Mouse (Mus musculus): ENCODE measurements around the gene Prkab2. TPM values are rescaled to one million over a fixed set of nuclear protein-coding genes. Genes with fewer than 3 reads are reported as not detected.

Prkab2 gene
- polyA plus RNA-seq, 1 experiment from 2014 or later, result 15.4 TPM

GRCm38 (mm10) chr3:97710881-97711280 lies 52.9 kb downstream of the Prkab2 start:
- Histone ChIP-seq H3K4me1 (ENCODE audit: control insufficient read depth, insufficient read depth, low read length) (no peaks in the 10 kb centered on the region), H3K4me2 (ENCODE audit: low read depth, low read length) (no peak overlapping the region), H3K9me3 (replicated peaks; ENCODE audit: control insufficient read depth, low read length) (no peaks in the 10 kb centered on the region), H3K9ac (ENCODE audit: low read length) (no peak overlapping the region), H3K4me3 (ENCODE audit: low read length) (no peak overlapping the region), H3K27me3 (ENCODE audit: control insufficient read depth, insufficient read depth, low read length) (no peaks in the 10 kb centered on the region), H3K27ac (ENCODE audit: low read length) (no peak overlapping the region), H3K36me3 (ENCODE audit: control insufficient read depth, insufficient read depth) (peaks cover 37% of the 10 kb centered on the region)
- WGBS, result 45% methylated on average over 5 of the region's 5 CpGs
- no peak for ATAC-seq (replicated peaks; ENCODE audit: extremely low read depth, insufficient read depth, low FRiP score)

GRCm38 (mm10) chr3:97715922-97716321 lies 57.9 kb downstream of the Prkab2 start:
- ATAC-seq (replicated peaks; ENCODE audit: extremely low read depth, insufficient read depth, low FRiP score), result no peak
- H3K27ac ChIP-seq (ENCODE audit: low read length), result no peak overlapping the region
- no peaks in the 10 kb centered on the region for H3K27me3 ChIP-seq (ENCODE audit: control insufficient read depth, insufficient read depth, low read length)
- peaks cover 43% of the 10 kb centered on the region for H3K36me3 ChIP-seq (ENCODE audit: control insufficient read depth, insufficient read depth)
- H3K4me3 ChIP-seq (ENCODE audit: low read length), result no peak overlapping the region
- H3K9me3 ChIP-seq (replicated peaks; ENCODE audit: control insufficient read depth, low read length), result no peaks in the 10 kb centered on the region
- H3K9ac ChIP-seq (ENCODE audit: low read length), result no peak overlapping the region
- 86% methylated on average over 1 of the region's 1 CpGs for WGBS
- H3K4me1 ChIP-seq (ENCODE audit: control insufficient read depth, insufficient read depth, low read length), result no peaks in the 10 kb centered on the region
- H3K4me2 ChIP-seq (ENCODE audit: low read depth, low read length), result no peak overlapping the region

DNA sequence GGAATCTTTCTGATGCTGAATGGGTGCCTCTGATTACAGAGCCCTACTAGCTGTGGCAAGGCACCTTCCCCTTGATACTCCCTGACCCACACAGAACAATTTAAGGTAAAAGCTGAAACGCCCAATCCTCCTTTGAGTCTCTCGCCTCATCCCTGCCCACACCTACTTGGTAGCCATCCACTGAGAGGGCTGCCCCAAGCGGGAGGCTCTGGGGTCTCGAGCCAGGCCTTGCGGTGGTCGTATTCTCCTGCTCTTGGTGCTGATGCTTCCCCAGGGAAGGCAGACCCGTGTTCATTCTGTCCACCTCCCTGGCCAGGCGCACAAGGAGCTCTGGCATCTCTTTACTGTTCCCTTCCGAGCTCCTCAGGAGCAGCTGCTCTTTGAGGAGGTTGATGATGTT lies 61.1 kb downstream of the Prkab2 start:
- H3K4me2 ChIP-seq (ENCODE audit: low read depth, low read length), result no peak overlapping the region
- WGBS, result 80% methylated on average over 9 of the region's 9 CpGs
- H3K36me3 ChIP-seq (ENCODE audit: control insufficient read depth, insufficient read depth), result peaks cover 58% of the 10 kb centered on the region
- H3K27me3 ChIP-seq (ENCODE audit: control insufficient read depth, insufficient read depth, low read length), result no peaks in the 10 kb centered on the region
- H3K4me1 ChIP-seq (ENCODE audit: control insufficient read depth, insufficient read depth, low read length), result no peaks in the 10 kb centered on the region
- peaks cover 6% of the 10 kb centered on the region for H3K9me3 ChIP-seq (replicated peaks; ENCODE audit: control insufficient read depth, low read length)
- H3K9ac ChIP-seq (ENCODE audit: low read length), result no peak overlapping the region
- H3K4me3 ChIP-seq (ENCODE audit: low read length), result no peak overlapping the region
- ATAC-seq (replicated peaks; ENCODE audit: extremely low read depth, insufficient read depth, low FRiP score), result no peak
- no peak overlapping the region for H3K27ac ChIP-seq (ENCODE audit: low read length)

Small RNAs within 50 kb of the gene (microRNA-seq; reads per million reads assigned to microRNA genes)
- gene Mir7225, result not detected

Other genes with a start within 250 kb of the Prkab2 start
- gene Olfr1402, start 236.2 kb upstream of the Prkab2 start, polyA plus RNA-seq (2015; fragmentation: Nextera tagmentation; extraction: Ambion mirVana), result not detected in 2 replicates
- gene Chd1l, start 48.0 kb upstream of the Prkab2 start, polyA plus RNA-seq (2015; fragmentation: Nextera tagmentation; extraction: Ambion mirVana), result 14.4 and 16.1 TPM in 2 replicates
- 4.5 and 5.9 TPM in 2 replicates for gene Fmo5, start 29.4 kb upstream of the Prkab2 start, polyA plus RNA-seq (2015; fragmentation: Nextera tagmentation; extraction: Ambion mirVana)
- gene Gm17651, start 16.5 kb downstream of the Prkab2 start, polyA plus RNA-seq (2015; fragmentation: Nextera tagmentation; extraction: Ambion mirVana), result not detected in 2 replicates
- gene Pde4dip, start 230.5 kb downstream of the Prkab2 start, polyA plus RNA-seq (2015; fragmentation: Nextera tagmentation; extraction: Ambion mirVana), result 115 and 117 TPM in 2 replicates
- gene Sec22b, start 243.0 kb downstream of the Prkab2 start, polyA plus RNA-seq (2015; fragmentation: Nextera tagmentation; extraction: Ambion mirVana), result 106 and 112 TPM in 2 replicates